Mouse (Mus musculus) myocyte (in vitro differentiated cells): Measurements from ENCODE around the gene Scarf1. TPM values are rescaled to one million over a fixed set of nuclear protein-coding genes. Genes with fewer than 3 reads are reported as not detected.

ENCODE experiments used
- H3K27me3 ChIP-seq: one replicate; pipeline ENCODE4 v1.6.1; 2011; ENCODE audit not compliant: control insufficient read depth, insufficient read depth, insufficient read length
- H3K36me3 ChIP-seq: one replicate; pipeline ENCODE4 v1.6.1; 2011; ENCODE audit not compliant: control insufficient read depth, insufficient read depth
- H3K4me2 ChIP-seq: one replicate; pipeline ENCODE4 v1.6.1; 2011; ENCODE audit warnings: low read depth, control low read depth
- H3K4me3 ChIP-seq: one replicate; pipeline ENCODE4 v1.5.1; 2011; ENCODE audit warnings: mild to moderate bottlenecking, control low read depth, moderate library complexity
- H3K79me2 ChIP-seq: one replicate; pipeline ENCODE4 v1.6.1; 2011; ENCODE audit not compliant: control insufficient read depth, insufficient read depth
- H3ac ChIP-seq: one replicate; pipeline ENCODE4 v1.6.1; 2011; ENCODE audit not compliant: control insufficient read depth, insufficient read length
- CEBPB ChIP-seq: IDR thresholded peaks from 2 replicates; pipeline ENCODE4 v1.6.1; 2011; ENCODE audit warnings: mild to moderate bottlenecking, moderate library complexity; ENCODE audit not compliant: poor library complexity, insufficient read depth, severe bottlenecking
- E2F4 ChIP-seq: IDR thresholded peaks from one replicate; pipeline ENCODE4 v1.6.1; 2011; ENCODE audit warnings: mild to moderate bottlenecking, control low read depth, moderate library complexity; ENCODE audit not compliant: insufficient read depth
- MAX ChIP-seq: IDR thresholded peaks from one replicate; pipeline ENCODE4 v1.6.1; 2011; ENCODE audit warnings: low read depth, mild to moderate bottlenecking, control low read depth
- MYOD1 ChIP-seq, 3 experiments: IDR thresholded peaks; one replicate each; pipeline ENCODE4 v1.6.1; 2011; ENCODE audit warnings: control low read depth in 2 of 3, low read depth in 2 of 3, mild to moderate bottlenecking in 2 of 3, moderate library complexity in 1 of 3; ENCODE audit not compliant: insufficient read length in 2 of 3, control insufficient read depth in 1 of 3
- MYOG ChIP-seq, 3 experiments: IDR thresholded peaks; one replicate each; pipeline ENCODE4 v1.6.1; 2011; ENCODE audit warnings: control low read depth in 2 of 3, low read depth in 2 of 3, mild to moderate bottlenecking in 2 of 3; ENCODE audit not compliant: insufficient read length in 2 of 3, control insufficient read depth in 1 of 3, insufficient read depth in 1 of 3
- POLR2A ChIP-seq: IDR thresholded peaks from one replicate; pipeline ENCODE4 v1.6.1; 2011; ENCODE audit warnings: low read depth, mild to moderate bottlenecking, control low read depth, moderate library complexity; ENCODE audit not compliant: insufficient read length
- POLR2AphosphoS2 ChIP-seq: IDR thresholded peaks from one replicate; pipeline ENCODE4 v1.6.1; 2011; ENCODE audit warnings: low read depth, control low read depth; ENCODE audit not compliant: insufficient read length
- REST ChIP-seq: IDR thresholded peaks from one replicate; pipeline ENCODE4 v1.6.1; 2011; ENCODE audit warnings: mild to moderate bottlenecking, control low read depth, moderate library complexity; ENCODE audit not compliant: insufficient read depth, insufficient read length
- SRF ChIP-seq: IDR thresholded peaks from one replicate; pipeline ENCODE4 v1.6.1; 2011; ENCODE audit warnings: low read depth; ENCODE audit not compliant: control insufficient read depth, insufficient read length
- TCF12 ChIP-seq: IDR thresholded peaks from one replicate; pipeline ENCODE4 v1.6.1; 2011; ENCODE audit warnings: mild to moderate bottlenecking, control low read depth; ENCODE audit not compliant: poor library complexity, insufficient read depth, severe bottlenecking
- TCF3 ChIP-seq: IDR thresholded peaks from one replicate; pipeline ENCODE4 v1.6.1; 2011; ENCODE audit warnings: low read depth, control low read depth; ENCODE audit not compliant: insufficient read length
- USF1 ChIP-seq: IDR thresholded peaks from one replicate; pipeline ENCODE4 v1.6.1; 2011; ENCODE audit warnings: low read depth, mild to moderate bottlenecking, control low read depth, moderate library complexity
- polyA plus RNA-seq: library from polyadenylated mRNA; unstranded; fragments of >200 nt; fragmentation: generic; extraction: Trizol; gene quantifications from one replicate; pipeline ENCODE4 v1.2.1, GENCODE M21; 2012; ENCODE audit warnings: missing spikeins

Scarf1 gene
- polyA plus RNA-seq, 1 experiment, result 0.06 TPM

- H3K4me3 ChIP-seq, result no peak overlapping the region
- no peaks in the 10 kb centered on the region for H3K79me2 ChIP-seq
- no peaks in the 10 kb centered on the region for H3K27me3 ChIP-seq
- no peak for TF ChIP-seq CEBPB
- TF ChIP-seq TCF12, result no peak
- TF ChIP-seq E2F4, result no peak
- no peak for TF ChIP-seq REST
- TF ChIP-seq USF1, result no peak
- no peak for TF ChIP-seq POLR2AphosphoS2
- no peak for TF ChIP-seq MAX
- no peak for TF ChIP-seq POLR2A
- peak in 1 of 3 experiments; percentile 53 for TF ChIP-seq MYOD1 (IDR thresholded peaks at IDR 0.05; ENCODE audit: control insufficient read depth in 1 of 3, insufficient read length in 2 of 3, low read depth in 2 of 3)
- no peak for TF ChIP-seq TCF3
- peak in 2 of 3 experiments; percentile 51 to 73 for TF ChIP-seq MYOG (IDR thresholded peaks at IDR 0.05; ENCODE audit: control insufficient read depth in 1 of 3, insufficient read depth in 1 of 3, insufficient read length in 2 of 3, low read depth in 2 of 3)
- H3K4me2 ChIP-seq, result no peak overlapping the region
- H3ac ChIP-seq, result no peak overlapping the region
- no peaks in the 10 kb centered on the region for H3K36me3 ChIP-seq
Observed at GRCm38 (mm10) chr11:75560530-75561409, 47.4 kb downstream of the Scarf1 start.

DNA sequence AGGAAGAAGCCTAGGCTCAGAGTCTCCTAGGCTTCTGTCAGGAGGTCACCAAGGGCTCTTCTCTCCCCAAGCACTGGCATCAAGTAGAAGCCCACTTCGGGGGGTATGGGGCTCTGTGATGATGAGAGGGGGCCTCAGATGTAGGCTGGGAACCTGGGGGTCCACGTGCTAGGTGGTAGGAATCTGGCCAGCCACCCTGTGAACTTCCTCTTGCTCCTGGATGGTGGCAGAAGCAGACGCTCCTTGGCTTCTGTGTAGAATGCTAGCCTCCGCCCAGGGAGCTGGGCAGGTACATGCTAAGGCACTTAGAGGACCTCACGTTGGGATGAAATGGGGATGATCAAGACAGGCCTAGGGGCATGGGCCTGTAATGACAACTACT is 48.1 kb downstream of the Scarf1 start:
- H3K4me2 ChIP-seq, result no peak overlapping the region
- TF ChIP-seq MYOG (IDR thresholded peaks at IDR 0.05; ENCODE audit: control insufficient read depth in 1 of 3, insufficient read depth in 1 of 3, insufficient read length in 2 of 3, low read depth in 2 of 3) (no peak), TCF3 (no peak), MYOD1 (IDR thresholded peaks at IDR 0.05; ENCODE audit: control insufficient read depth in 1 of 3, insufficient read length in 2 of 3, low read depth in 2 of 3) (no peak), USF1 (no peak), MAX (no peak), REST (no peak), POLR2AphosphoS2 (no peak), POLR2A (no peak), CEBPB (no peak), TCF12 (no peak), E2F4 (no peak), SRF (no peak)
- H3K79me2 ChIP-seq, result no peaks in the 10 kb centered on the region
- H3K4me3 ChIP-seq, result no peak overlapping the region
- no peaks in the 10 kb centered on the region for H3K36me3 ChIP-seq
- H3K27me3 ChIP-seq, result no peaks in the 10 kb centered on the region
- no peak overlapping the region for H3ac ChIP-seq

DNA sequence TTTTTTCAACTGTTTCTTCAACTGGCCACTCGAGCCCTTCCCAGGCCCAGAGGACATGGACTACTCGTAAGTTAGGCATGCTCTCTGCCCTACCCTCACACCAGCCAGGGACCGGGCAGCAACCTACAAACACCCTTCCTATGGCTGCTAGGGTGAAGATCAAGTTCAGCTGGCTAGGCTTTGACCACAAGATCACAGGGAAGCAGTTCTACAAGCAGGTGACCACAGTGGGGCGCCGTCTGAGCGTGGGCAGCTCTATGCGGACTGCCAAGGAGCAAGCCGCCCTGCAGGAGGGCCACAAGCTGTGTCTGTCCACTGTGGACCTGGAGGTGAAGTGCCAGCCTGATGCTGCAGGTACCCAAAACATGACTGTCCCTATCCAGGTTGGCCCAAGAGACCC is 49.5 kb downstream of the Scarf1 start:
- Histone ChIP-seq H3K27me3 (no peaks in the 10 kb centered on the region), H3K79me2 (no peaks in the 10 kb centered on the region), H3ac (no peak overlapping the region), H3K4me2 (peak overlapping the region; percentile 71), H3K4me3 (no peak overlapping the region), H3K36me3 (no peaks in the 10 kb centered on the region)
- TF ChIP-seq MYOG (IDR thresholded peaks at IDR 0.05; ENCODE audit: control insufficient read depth in 1 of 3, insufficient read depth in 1 of 3, insufficient read length in 2 of 3, low read depth in 2 of 3) (peak in 1 of 3 experiments; percentile 36), POLR2A (peak; percentile 28), E2F4 (no peak), TCF12 (no peak), REST (no peak), MAX (no peak), POLR2AphosphoS2 (no peak), MYOD1 (IDR thresholded peaks at IDR 0.05; ENCODE audit: control insufficient read depth in 1 of 3, insufficient read length in 2 of 3, low read depth in 2 of 3) (peak in 2 of 3 experiments; percentile 33 to 76)

DNA sequence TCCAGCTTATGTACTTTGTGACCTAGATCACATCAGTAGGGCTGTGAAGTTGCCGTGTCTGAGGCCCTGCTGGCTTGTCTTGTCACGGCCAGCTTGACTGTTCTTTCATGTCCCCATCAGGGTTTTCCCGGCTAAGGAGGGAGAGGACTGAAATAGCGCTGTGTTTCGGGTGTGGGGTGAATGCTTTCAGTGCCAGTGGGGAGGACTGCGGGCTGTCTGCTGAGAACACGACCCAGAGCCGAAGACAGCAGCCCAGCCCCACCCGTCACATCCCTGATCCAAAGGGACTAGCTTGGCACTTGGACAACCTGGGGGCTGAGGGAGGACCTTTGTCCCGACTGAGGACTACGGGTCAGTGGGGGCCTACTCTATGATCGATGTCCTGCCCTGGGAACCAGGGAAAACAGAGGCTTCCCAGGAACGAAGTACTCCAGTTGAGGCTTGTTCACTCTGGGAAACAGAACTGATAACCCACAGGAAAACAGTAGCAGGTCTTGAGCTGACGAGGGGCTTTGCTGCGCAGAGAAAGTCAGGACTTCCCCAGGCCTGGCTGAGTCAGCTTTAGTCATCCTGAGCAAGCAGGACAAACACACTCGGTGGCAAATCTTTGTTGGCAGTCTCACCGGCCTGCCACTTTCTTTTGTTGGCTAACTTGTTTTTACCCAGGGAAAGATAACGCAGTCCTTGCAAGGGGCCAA is 50.7 kb downstream of the Scarf1 start:
- H3K4me2 ChIP-seq, result peak overlapping the region; percentile 71
- no peak overlapping the region for H3ac ChIP-seq
- no peaks in the 10 kb centered on the region for H3K36me3 ChIP-seq
- no peaks in the 10 kb centered on the region for H3K27me3 ChIP-seq
- TF ChIP-seq CEBPB (no peak), USF1 (no peak), TCF3 (no peak), MAX (no peak), POLR2A (no peak), MYOD1 (IDR thresholded peaks at IDR 0.05; ENCODE audit: control insufficient read depth in 1 of 3, insufficient read length in 2 of 3, low read depth in 2 of 3) (peak in 1 of 3 experiments; percentile 4), TCF12 (no peak), MYOG (IDR thresholded peaks at IDR 0.05; ENCODE audit: control insufficient read depth in 1 of 3, insufficient read depth in 1 of 3, insufficient read length in 2 of 3, low read depth in 2 of 3) (no peak)
- no peak overlapping the region for H3K4me3 ChIP-seq
- H3K79me2 ChIP-seq, result no peaks in the 10 kb centered on the region
